Mouse (Mus musculus): ENCODE data around the gene Cnga2. TPM values are rescaled to one million over a fixed set of nuclear protein-coding genes. Genes with fewer than 3 reads are reported as not detected.

The Cnga2 gene
- polyA plus RNA-seq, 1 experiment from 2014 or later: not detected

DNA sequence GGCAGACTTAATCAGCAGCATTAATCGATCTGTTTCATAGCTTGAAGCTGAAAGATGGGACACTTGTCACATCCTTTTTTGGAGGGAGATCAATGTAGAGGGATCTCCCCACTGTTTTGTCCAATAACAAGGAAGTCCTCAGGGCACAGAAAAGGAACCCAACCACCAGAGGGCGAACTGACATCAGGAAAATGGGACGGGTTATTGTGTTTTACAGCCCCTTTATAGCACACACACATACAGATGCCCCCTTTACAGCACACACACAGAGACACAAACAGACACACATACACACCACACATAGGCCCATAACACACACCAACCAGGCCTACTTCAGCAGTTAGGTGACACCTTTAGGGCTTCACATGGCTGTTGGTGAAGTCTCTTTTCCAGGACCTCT, 21.2 kb downstream of the Cnga2 start:
- no peaks in the 10 kb centered on the region for H3K27me3 ChIP-seq (replicated peaks; ENCODE audit: control insufficient read depth, insufficient read depth, low read length)
- ATAC-seq: no peak
- no peak overlapping the region for H3K4me2 ChIP-seq (ENCODE audit: low read length)
- H3K9ac ChIP-seq (ENCODE audit: low read length): no peak overlapping the region
- no peaks in the 10 kb centered on the region for H3K4me1 ChIP-seq (ENCODE audit: control insufficient read depth, insufficient read depth, low read length)
- 42% methylated on average over 3 of the region's 3 CpGs for WGBS
- no peaks in the 10 kb centered on the region for H3K36me3 ChIP-seq (ENCODE audit: control insufficient read depth, insufficient read depth, low read length)
- peak; percentile 13 for DNase-seq (ENCODE audit: low spot score)
- no peaks in the 10 kb centered on the region for H3K9me3 ChIP-seq (replicated peaks; ENCODE audit: control insufficient read depth, low read length)
- no peak overlapping the region for H3K27ac ChIP-seq (ENCODE audit: low read depth, low read length)
- H3K4me3 ChIP-seq (ENCODE audit: low read depth, low read length): no peak overlapping the region

DNA sequence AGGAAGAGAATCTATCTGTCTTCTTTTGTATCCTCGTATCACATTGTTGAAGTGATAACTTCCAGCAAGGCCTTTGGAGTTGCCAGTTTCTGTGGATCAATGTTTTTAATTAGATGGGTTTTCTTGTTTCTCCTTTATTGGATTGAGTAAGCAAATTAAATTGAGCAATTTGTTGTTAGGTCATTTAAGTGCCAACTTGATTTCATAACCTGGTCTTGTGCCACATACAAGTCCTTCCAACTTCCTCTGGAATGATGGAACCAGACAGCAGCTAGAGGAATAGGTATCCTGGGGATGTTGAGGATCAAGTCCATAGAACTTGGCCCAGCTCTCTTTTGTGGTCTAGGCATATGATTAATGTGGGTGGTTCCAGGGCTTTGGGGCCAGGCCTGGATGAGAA, 30.6 kb downstream of the Cnga2 start:
- no peak overlapping the region for H3K27ac ChIP-seq (ENCODE audit: low read depth, low read length)
- H3K9me3 ChIP-seq (replicated peaks; ENCODE audit: control insufficient read depth, low read length): no peaks in the 10 kb centered on the region
- H3K36me3 ChIP-seq (ENCODE audit: control insufficient read depth, insufficient read depth, low read length): no peaks in the 10 kb centered on the region
- WGBS: 75% methylated on average over 1 of the region's 1 CpGs
- no peak overlapping the region for H3K4me2 ChIP-seq (ENCODE audit: low read length)
- H3K9ac ChIP-seq (ENCODE audit: low read length): no peak overlapping the region
- DNase-seq (ENCODE audit: low spot score) (no peak), ATAC-seq (no peak)
- no peaks in the 10 kb centered on the region for H3K4me1 ChIP-seq (ENCODE audit: control insufficient read depth, insufficient read depth, low read length)
- no peaks in the 10 kb centered on the region for H3K27me3 ChIP-seq (replicated peaks; ENCODE audit: control insufficient read depth, insufficient read depth, low read length)
- H3K4me3 ChIP-seq (ENCODE audit: low read depth, low read length): no peak overlapping the region

DNA sequence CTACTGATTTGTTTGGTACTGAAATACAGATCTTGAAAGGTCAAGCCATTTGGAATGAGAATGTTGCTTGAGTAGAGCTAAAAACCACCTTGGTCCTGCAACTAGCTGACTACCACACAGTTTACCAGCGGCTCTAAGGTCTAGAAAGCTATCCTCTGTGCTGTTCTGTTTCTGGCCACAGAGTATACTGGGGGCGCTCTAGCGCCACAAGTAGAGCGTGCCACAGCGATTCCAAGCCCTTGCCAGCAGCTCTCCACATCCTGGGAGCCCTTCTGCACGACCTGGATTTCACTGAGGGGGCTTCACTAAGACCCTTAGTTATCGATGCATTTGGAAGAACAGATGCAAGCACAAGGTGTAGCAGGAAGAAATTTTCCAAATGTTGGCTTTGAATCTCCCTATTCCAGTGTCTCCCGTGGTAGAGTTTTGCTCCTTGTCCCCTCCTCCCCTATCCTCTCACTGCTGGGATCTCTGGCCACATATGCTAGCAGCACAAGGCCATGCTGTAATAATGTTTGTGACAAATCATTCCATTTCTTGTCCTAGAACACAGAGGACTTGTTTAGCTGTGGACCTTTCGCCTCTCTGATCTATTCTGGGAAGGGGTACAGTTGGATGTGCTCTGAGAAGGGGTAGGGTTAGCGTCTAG, 31.2 kb downstream of the Cnga2 start:
- no peaks in the 10 kb centered on the region for H3K27me3 ChIP-seq (replicated peaks; ENCODE audit: control insufficient read depth, insufficient read depth, low read length)
- H3K27ac ChIP-seq (ENCODE audit: low read depth, low read length): no peak overlapping the region
- no peak overlapping the region for H3K4me3 ChIP-seq (ENCODE audit: low read depth, low read length)
- ATAC-seq: peak; percentile 62; the same call in 1 of the 2 replicates
- peak; percentile 55 for DNase-seq (ENCODE audit: low spot score)
- H3K9me3 ChIP-seq (replicated peaks; ENCODE audit: control insufficient read depth, low read length): no peaks in the 10 kb centered on the region
- H3K36me3 ChIP-seq (ENCODE audit: control insufficient read depth, insufficient read depth, low read length): no peaks in the 10 kb centered on the region
- no peaks in the 10 kb centered on the region for H3K4me1 ChIP-seq (ENCODE audit: control insufficient read depth, insufficient read depth, low read length)
- H3K9ac ChIP-seq (ENCODE audit: low read length): no peak overlapping the region
- H3K4me2 ChIP-seq (ENCODE audit: low read length): no peak overlapping the region
- 38% methylated on average over 10 of the region's 10 CpGs for WGBS

DNA sequence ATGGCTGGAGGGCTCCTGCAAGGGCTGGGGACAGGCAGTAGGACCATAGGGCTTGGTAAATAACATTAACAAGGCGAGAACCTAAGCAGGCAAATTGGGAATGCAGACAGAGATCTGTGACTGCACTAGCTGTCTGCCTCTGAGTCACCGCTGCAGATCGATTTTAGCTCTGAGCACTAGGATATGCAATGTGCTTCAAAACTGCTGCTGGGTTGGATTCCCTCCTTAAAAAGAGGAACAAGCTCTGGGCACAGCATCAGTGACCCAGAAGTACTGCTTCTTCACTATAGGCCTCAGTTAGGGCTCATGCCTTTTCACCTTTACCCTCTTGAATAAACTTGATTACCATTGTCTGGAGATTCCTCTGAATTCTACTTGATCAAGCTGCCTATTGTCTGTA, 31.9 kb downstream of the Cnga2 start:
- WGBS: 78% methylated on average over 3 of the region's 3 CpGs

DNA sequence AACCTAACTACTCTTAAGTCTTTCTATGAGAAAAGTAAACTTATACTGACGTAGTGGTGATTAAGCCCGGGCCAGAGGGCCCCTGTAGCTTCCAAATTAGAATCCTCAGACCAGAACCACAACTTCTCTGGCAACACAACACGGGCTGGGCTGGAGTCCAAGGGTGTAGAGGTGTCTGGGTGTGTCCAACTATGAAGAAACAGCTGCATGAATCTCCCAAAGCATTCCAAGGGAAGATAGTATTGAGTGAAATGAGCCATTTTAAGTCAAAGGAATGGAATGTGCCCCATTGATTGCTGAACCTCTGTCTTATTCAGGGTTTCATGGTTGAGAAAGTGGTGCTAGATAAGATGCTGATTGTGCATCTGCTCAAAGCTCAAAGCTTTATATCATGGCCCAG, 52.4 kb downstream of the Cnga2 start:
- Histone ChIP-seq H3K27ac (ENCODE audit: low read depth, low read length) (no peak overlapping the region), H3K9ac (ENCODE audit: low read length) (no peak overlapping the region), H3K9me3 (replicated peaks; ENCODE audit: control insufficient read depth, low read length) (no peaks in the 10 kb centered on the region), H3K4me2 (ENCODE audit: low read length) (no peak overlapping the region), H3K4me3 (ENCODE audit: low read depth, low read length) (no peak overlapping the region), H3K36me3 (ENCODE audit: control insufficient read depth, insufficient read depth, low read length) (no peaks in the 10 kb centered on the region), H3K27me3 (replicated peaks; ENCODE audit: control insufficient read depth, insufficient read depth, low read length) (no peaks in the 10 kb centered on the region), H3K4me1 (ENCODE audit: control insufficient read depth, insufficient read depth, low read length) (no peaks in the 10 kb centered on the region)
- DNase-seq (ENCODE audit: low spot score): no peak
- no peak for ATAC-seq
- 59% methylated on average over 3 of the region's 3 CpGs for WGBS

More for the DNA sequence above, 31.9 kb downstream of the Cnga2 start:
- Histone ChIP-seq H3K36me3 (ENCODE audit: control insufficient read depth, insufficient read depth, low read length) (no peaks in the 10 kb centered on the region), H3K4me1 (ENCODE audit: control insufficient read depth, insufficient read depth, low read length) (no peaks in the 10 kb centered on the region), H3K27ac (ENCODE audit: low read depth, low read length) (no peak overlapping the region), H3K9ac (ENCODE audit: low read length) (no peak overlapping the region), H3K9me3 (replicated peaks; ENCODE audit: control insufficient read depth, low read length) (no peaks in the 10 kb centered on the region), H3K4me2 (ENCODE audit: low read length) (no peak overlapping the region), H3K27me3 (replicated peaks; ENCODE audit: control insufficient read depth, insufficient read depth, low read length) (no peaks in the 10 kb centered on the region), H3K4me3 (ENCODE audit: low read depth, low read length) (no peak overlapping the region)
- DNase-seq (ENCODE audit: low spot score) (no peak), ATAC-seq (no peak)

- WGBS: 86% methylated on average over 2 of the region's 2 CpGs
- ATAC-seq (no peak), DNase-seq (ENCODE audit: low spot score) (no peak)
- Histone ChIP-seq H3K9ac (ENCODE audit: low read length) (no peak overlapping the region), H3K27ac (ENCODE audit: low read depth, low read length) (no peak overlapping the region), H3K27me3 (replicated peaks; ENCODE audit: control insufficient read depth, insufficient read depth, low read length) (no peaks in the 10 kb centered on the region), H3K36me3 (ENCODE audit: control insufficient read depth, insufficient read depth, low read length) (no peaks in the 10 kb centered on the region), H3K9me3 (replicated peaks; ENCODE audit: control insufficient read depth, low read length) (no peaks in the 10 kb centered on the region), H3K4me1 (ENCODE audit: control insufficient read depth, insufficient read depth, low read length) (no peaks in the 10 kb centered on the region), H3K4me3 (ENCODE audit: low read depth, low read length) (no peak overlapping the region), H3K4me2 (ENCODE audit: low read length) (no peak overlapping the region)
Observed at GRCm38 (mm10) chrX:72047918-72048317, 56.3 kb downstream of the Cnga2 start.

Other genes with a start within 250 kb of the Cnga2 start
- 44.8 and 46.0 TPM in 2 replicates for gene Vma21, start 175.9 kb upstream of the Cnga2 start, polyA plus RNA-seq (2014; fragmentation: Nextera tagmentation; extraction: Ambion mirVana)
- gene Gm1141, start 70.8 kb upstream of the Cnga2 start, polyA plus RNA-seq (2014; fragmentation: Nextera tagmentation; extraction: Ambion mirVana): 0.41 and 0.56 TPM in 2 replicates
- 4.9 and 7.5 TPM in 2 replicates for gene Prrg3, start 29.2 kb upstream of the Cnga2 start, polyA plus RNA-seq (2014; fragmentation: Nextera tagmentation; extraction: Ambion mirVana)
- gene Fate1, start 18.9 kb upstream of the Cnga2 start, polyA plus RNA-seq (2014; fragmentation: Nextera tagmentation; extraction: Ambion mirVana): not detected in 2 replicates
- gene Magea4, start 230.2 kb downstream of the Cnga2 start, polyA plus RNA-seq (2014; fragmentation: Nextera tagmentation; extraction: Ambion mirVana): not detected in 2 replicates

Measured in forebrain, embryonic 14.5 days (tissue).